Mouse (Mus musculus): Measurements from ENCODE around the gene Olfr201.
"Not testable (repeated sequence)": the region's sequence is repeated elsewhere in the genome, so short reads cannot be mapped to it uniquely, and the experiment has no call there.

The Olfr201 gene

DNA sequence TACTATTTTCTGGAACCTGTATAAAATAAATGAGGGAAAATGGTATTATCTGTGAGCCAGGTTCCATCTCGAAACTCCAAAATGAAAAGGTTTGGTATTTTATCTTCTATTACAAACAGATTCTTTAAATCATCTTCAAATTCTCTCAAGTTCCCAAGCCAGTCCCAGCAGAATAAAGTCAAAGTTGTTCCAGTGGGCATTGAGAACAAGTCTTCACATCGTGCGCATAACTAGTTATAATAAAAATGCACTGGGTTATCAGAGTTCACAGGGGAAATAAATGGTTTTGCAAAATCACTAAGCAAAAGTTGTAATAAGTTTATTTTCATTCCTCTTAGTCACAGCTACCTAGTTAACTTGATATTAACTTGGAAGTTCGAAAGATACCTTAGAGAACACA is at the start of gene Olfr201:
TSS of gene Olfr201 (minus strand) at position 101 of the 400 bp plus-strand sequence.
- DNase-seq (ENCODE audit: low read depth), result not testable (repeated sequence)

- no peak for DNase-seq (ENCODE audit: low read depth)
These were observed 45.7 kb upstream of the Olfr201 start, which contains the start of gene Olfr204 for GRCm38 (mm10) chr16:59318148-59318547. Olfr204 (minus strand) TSS chr16:59318248.

- no peak for DNase-seq (ENCODE audit: low read depth)
These were observed 26.1 kb upstream of the Olfr201 start, which contains the start of gene Olfr203 for GRCm38 (mm10) chr16:59298581-59298980. Olfr203 (plus strand) TSS chr16:59298881.

DNA sequence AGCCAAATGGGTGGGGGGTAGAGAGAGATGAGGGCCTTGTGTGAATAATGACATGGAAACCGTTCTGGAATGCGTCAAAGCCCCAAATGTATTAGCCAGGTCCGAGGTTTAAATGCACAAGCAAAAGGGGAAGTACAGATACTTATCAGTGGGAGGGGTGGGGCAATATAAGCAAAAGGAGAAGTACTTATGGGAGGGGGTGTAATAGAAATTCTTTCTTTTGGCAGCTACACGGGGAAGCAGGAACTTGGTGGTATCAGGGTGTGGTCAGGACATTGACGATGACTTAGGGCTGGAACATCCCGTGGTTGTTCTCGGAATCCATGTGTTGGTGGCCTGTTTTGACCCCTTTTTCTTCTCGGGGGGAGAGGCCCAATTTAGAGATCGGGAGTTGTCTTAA is 15.1 kb upstream of the Olfr201 start:
- not testable (repeated sequence) for DNase-seq (ENCODE audit: low read depth)

DNA sequence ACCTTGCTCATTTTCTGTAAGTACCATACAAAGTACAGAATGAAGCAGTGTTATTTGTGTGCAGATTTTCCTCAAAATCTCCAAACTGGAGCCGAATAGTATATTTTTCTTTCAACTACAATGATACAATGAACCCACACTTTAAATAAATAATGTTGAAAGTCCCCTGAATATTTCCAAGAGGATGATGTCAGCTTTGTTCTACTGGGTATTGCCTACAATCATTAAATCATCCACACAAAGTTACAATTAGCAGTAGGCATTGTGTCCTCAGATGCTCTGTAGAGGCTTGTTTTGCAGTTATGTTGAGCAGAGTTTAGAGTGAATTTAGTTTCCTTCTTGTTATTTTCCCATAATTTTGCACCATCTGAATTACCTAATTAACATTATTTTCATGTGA is 14.3 kb upstream of the Olfr201 start, which contains the start of gene Olfr202:
TSS of gene Olfr202 (minus strand) at position 101 of the 400 bp plus-strand sequence.
- DNase-seq (ENCODE audit: low read depth), result no peak

DNA sequence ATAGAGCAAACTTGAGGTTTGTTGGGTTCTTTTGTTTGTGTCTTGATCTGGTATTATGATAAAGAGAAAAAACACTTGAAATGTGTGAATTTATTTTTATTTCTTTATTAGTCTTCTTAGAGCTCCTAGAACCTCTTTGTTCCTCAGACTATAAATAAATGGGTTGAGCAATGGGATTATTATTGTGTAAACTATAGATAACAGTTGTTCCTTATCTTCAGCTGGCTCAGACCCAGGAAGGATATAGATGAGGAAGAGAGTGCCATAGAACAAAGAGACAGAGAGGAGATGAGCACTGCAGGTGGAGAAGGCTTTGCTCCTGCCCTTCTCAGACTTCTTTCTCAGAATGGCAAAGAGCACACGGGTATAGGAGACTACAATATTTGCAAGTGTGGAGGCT is 11.0 kb upstream of the Olfr201 start:
- DNase-seq (ENCODE audit: low read depth), result no peak

DNA sequence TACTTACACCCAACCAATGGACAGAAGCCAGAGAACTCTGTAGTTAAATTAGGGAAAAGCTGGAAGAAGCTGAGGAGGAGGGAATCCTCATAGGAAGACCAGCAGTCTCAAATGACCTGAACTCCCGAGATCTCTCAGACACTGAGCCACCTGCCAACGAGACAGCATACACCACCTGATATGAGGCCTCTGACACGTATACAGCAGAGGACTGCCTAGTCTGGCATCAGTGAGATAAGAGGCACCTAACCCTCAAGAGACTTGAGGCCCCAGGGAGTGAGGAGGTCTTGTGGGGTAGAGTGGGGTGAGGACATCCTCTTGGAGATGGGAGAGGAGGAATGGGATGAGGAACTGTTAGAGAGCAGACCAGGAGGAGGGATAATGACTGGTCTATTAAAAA is 8.1 kb upstream of the Olfr201 start:
- peak; percentile 21 for DNase-seq (ENCODE audit: low read depth)

- DNase-seq (ENCODE audit: low read depth), result not testable (repeated sequence)
These were observed 3.3 kb downstream of the Olfr201 start for GRCm38 (mm10) chr16:59269097-59269496.

DNA sequence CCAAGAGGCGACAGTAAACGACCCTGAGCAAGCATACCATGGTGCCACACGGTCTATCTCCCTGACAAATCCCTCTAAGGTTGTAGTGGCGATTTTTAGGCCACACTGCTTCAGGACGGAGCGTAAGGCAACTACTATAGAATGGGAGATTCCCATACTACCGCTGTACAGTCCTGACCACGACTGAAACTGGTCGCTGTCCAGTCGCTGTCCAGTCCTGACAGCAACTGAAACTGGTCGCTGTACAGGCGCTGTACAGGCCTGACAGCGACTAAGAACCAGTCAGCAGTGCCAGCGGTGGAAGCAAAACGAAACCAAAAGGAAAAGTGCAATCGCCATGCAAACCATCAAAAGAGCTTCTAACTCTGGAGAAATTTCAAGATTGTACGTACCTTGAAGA is 22.7 kb downstream of the Olfr201 start:
- DNase-seq (ENCODE audit: low read depth), result no peak

GRCm38 (mm10) chr16:59219667-59220066 is 52.8 kb downstream of the Olfr201 start, which contains the start of gene Olfr199:
Olfr199 (minus strand) TSS chr16:59219767.
- not testable (repeated sequence) for DNase-seq (ENCODE audit: low read depth)

DNA sequence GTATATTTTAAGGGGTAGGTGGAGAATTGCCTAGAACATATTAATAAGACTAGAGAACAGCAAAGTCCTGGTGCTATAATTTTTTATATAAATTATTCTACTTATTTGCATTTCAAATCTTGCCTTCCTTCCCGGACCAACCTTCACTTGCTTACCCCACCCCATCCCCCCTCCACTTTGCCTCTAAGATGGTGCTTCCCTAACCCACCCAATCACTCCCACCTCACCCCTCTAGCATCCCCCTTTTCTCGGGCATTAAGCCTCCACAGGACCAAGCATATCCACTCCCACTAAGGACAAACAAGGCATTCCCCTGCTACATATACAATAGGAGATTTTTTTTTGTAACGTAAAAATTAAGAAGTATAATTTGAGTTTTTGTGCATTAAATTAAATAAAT is 54.6 kb downstream of the Olfr201 start:
- DNase-seq (ENCODE audit: low read depth), result not testable (repeated sequence)

Measured in c-Kit-positive CD71-positive TER-119-negative erythroid progenitor cells, embryonic 14.5 days (primary cell).